ENCODE assay signal across 10 mouse cellular contexts in genomic region chr13:108301411-108301810, GRCm38 (mm10). TPM values are rescaled to one million over a fixed set of nuclear protein-coding genes. Genes with fewer than 3 reads are reported as not detected.
DNase-seq lines count a peak whose midpoint lies in the region; ATAC-seq and TF ChIP-seq lines count a peak whose summit lies in the region.
"Had no signal": no experiment of that assay in that cellular context is flagged by ENCODE, and none has a peak within 500 bp of the region (broad histone marks: within the 10 kb centered on the region; RNA-seq: fewer than 3 reads in every experiment).

No protein-coding gene starts in this region.

- H3K27me3 ChIP-seq in forebrain, embryonic 14.5 days (replicated peaks; ENCODE audit: control insufficient read depth, insufficient read depth, low read length): no peaks in the 10 kb centered on the region
- no peaks in the 10 kb centered on the region for H3K27me3 ChIP-seq in stomach, embryonic 14.5 days (ENCODE audit: control insufficient read depth, insufficient read depth, low read length)

- H3K4me3 ChIP-seq in lung, adult 2 months (replicated peaks; ENCODE audit: extremely low read depth, low read depth, low read length): no peak overlapping the region
- no peak overlapping the region for H3K4me3 ChIP-seq in forebrain, embryonic 14.5 days (ENCODE audit: low read depth, low read length)
- H3K4me3 ChIP-seq in stomach, embryonic 14.5 days (ENCODE audit: low read depth, low read length): no peak overlapping the region
- H3K4me3 ChIP-seq: heart, embryonic 15.5 days; myocyte had no signal

- H3K36me3 ChIP-seq in forebrain, embryonic 14.5 days (ENCODE audit: control insufficient read depth, insufficient read depth, low read length): no peaks in the 10 kb centered on the region
- no peaks in the 10 kb centered on the region for H3K36me3 ChIP-seq in stomach, embryonic 14.5 days (ENCODE audit: control insufficient read depth, insufficient read depth, low read length)
- H3K36me3 ChIP-seq: heart, embryonic 15.5 days had no signal

- ATAC-seq in forebrain, embryonic 14.5 days: peak; percentile 58
- no peak for ATAC-seq in stomach, embryonic 14.5 days (ENCODE audit: insufficient number of reproducible peaks, insufficient read depth, low FRiP score, low read depth)

- no peak for TF ChIP-seq CTCF in lung, adult 2 months (IDR thresholded peaks at IDR 0.05; ENCODE audit: insufficient read depth, low read length)

- no peak overlapping the region for H3K9ac ChIP-seq in forebrain, embryonic 14.5 days (ENCODE audit: low read length)
- H3K9ac ChIP-seq in stomach, embryonic 14.5 days (replicated peaks; ENCODE audit: low read depth, low read length): no peak overlapping the region
- H3K9ac ChIP-seq: heart, embryonic 15.5 days had no signal

- no peak for TF ChIP-seq POLR2A in lung, adult 2 months (IDR thresholded peaks at IDR 0.05; ENCODE audit: borderline replicate concordance, extremely low read depth, low read depth, low read length)

- H3K4me2 ChIP-seq in forebrain, embryonic 14.5 days (ENCODE audit: low read length): no peak overlapping the region
- H3K4me2 ChIP-seq in stomach, embryonic 14.5 days (replicated peaks; ENCODE audit: low read depth, low read length): no peak overlapping the region
- H3K4me2 ChIP-seq: heart, embryonic 15.5 days had no signal

- 67% methylated on average over 7 of the region's 7 CpGs for WGBS in lung, adult 2 months
- 23% methylated on average over 7 of the region's 7 CpGs for WGBS in forebrain, embryonic 14.5 days
- WGBS in stomach, embryonic 14.5 days: 48% methylated on average over 7 of the region's 7 CpGs

- intact Hi-C loops in left cerebral cortex, postnatal 10 days (cut with DNase I): no loop called here

- no peaks in the 10 kb centered on the region for H3K9me3 ChIP-seq in forebrain, embryonic 14.5 days (replicated peaks; ENCODE audit: control insufficient read depth, low read length)
- H3K9me3 ChIP-seq in stomach, embryonic 14.5 days (ENCODE audit: control insufficient read depth, low read depth, low read length): no peaks in the 10 kb centered on the region
- H3K9me3 ChIP-seq: heart, embryonic 15.5 days had no signal

- H3K4me1 ChIP-seq in lung, adult 2 months (ENCODE audit: control insufficient read depth, insufficient read depth, low read length): peaks cover 6% of the 10 kb centered on the region
- H3K4me1 ChIP-seq in forebrain, embryonic 14.5 days (ENCODE audit: control insufficient read depth, insufficient read depth, low read length): peaks cover 3% of the 10 kb centered on the region; the same call in 1 of the 2 replicates
- 0 out of 2 replicates have a peak, but pooled peaks cover 7% of the 10 kb centered on the region for H3K4me1 ChIP-seq in stomach, embryonic 14.5 days (ENCODE audit: control insufficient read depth, insufficient read depth, low read length)

- no peak overlapping the region for H3K27ac ChIP-seq in forebrain, embryonic 14.5 days (ENCODE audit: low read depth, low read length)
- H3K27ac ChIP-seq in stomach, embryonic 14.5 days (ENCODE audit: low read length): peak overlapping the region; percentile 55
- H3K27ac ChIP-seq: heart, embryonic 15.5 days had no signal

- DNase-seq in lung, postnatal 10 days: peak; percentile 2
- no peak for DNase-seq in lung, adult 2 months
- DNase-seq in forebrain, embryonic 14.5 days (ENCODE audit: low spot score): peak; percentile 27
- peak; percentile 21 to 39 for DNase-seq in left cerebral cortex, postnatal 10 days (ENCODE audit: extremely low spot score in 1 of 2, low spot score in 2 of 2)
- DNase-seq in ovary, postnatal 36 days (ENCODE audit: low spot score): no peak
- DNase-seq in c-Kit-positive CD71-positive TER-119-positive erythroid progenitor cells, embryonic 14.5 days (ENCODE audit: low spot score): no peak
- DNase-seq in gastrocnemius, postnatal 10 days: no peak

RNA-seq across cellular contexts. Expression of gene Depdc1b, which starts 14.7 kb away (rescaled TPM):
- 0.19 and 0.37 TPM in 2 replicates for polyA plus RNA-seq in lung, adult 2 months (2012; rRNA removed)
- polyA plus RNA-seq in forebrain, embryonic 14.5 days (2014; fragmentation: Nextera tagmentation; extraction: Ambion mirVana): 4.5 and 6.8 TPM in 2 replicates
- total RNA-seq in left cerebral cortex, postnatal 10 days (2021): 1 to 10 TPM in 1 of 2 experiments, under 1 TPM in 1; 0.95 to 1.7 TPM
- 10.3 and 11.4 TPM in 2 replicates for polyA plus RNA-seq in stomach, embryonic 14.5 days (2014; fragmentation: Nextera tagmentation; extraction: Ambion mirVana)
- total RNA-seq in gastrocnemius, postnatal 10 days (2021): 1 to 10 TPM; 1.6 to 3.0 TPM

Comparison
In these comparisons a context has a peak if more than half of its experiments do, and no peak if none do; other contexts are left out.
1. DNase-seq: peak in lung, postnatal 10 days (single experiment), forebrain, embryonic 14.5 days (single experiment) and left cerebral cortex, postnatal 10 days (2 of 2); none in lung, adult 2 months (single experiment), ovary, postnatal 36 days (single experiment), c-Kit-positive CD71-positive TER-119-positive erythroid progenitor cells, embryonic 14.5 days (single experiment) and gastrocnemius, postnatal 10 days (single experiment).